Mouse (Mus musculus): Measurements from ENCODE around the gene Itgae.

Itgae gene

GRCm38 (mm10) chr11:73092877-73093276, 2.5 kb downstream of the Itgae start:
- no peak for DNase-seq (ENCODE audit: low spot score in 2 of 2)

- no peak for DNase-seq (ENCODE audit: low spot score in 2 of 2)
Observed at GRCm38 (mm10) chr11:73094231-73094995, 4.0 kb downstream of the Itgae start.

GRCm38 (mm10) chr11:73098860-73099259, 8.5 kb downstream of the Itgae start:
- no peak for DNase-seq (ENCODE audit: low spot score in 2 of 2)

DNA sequence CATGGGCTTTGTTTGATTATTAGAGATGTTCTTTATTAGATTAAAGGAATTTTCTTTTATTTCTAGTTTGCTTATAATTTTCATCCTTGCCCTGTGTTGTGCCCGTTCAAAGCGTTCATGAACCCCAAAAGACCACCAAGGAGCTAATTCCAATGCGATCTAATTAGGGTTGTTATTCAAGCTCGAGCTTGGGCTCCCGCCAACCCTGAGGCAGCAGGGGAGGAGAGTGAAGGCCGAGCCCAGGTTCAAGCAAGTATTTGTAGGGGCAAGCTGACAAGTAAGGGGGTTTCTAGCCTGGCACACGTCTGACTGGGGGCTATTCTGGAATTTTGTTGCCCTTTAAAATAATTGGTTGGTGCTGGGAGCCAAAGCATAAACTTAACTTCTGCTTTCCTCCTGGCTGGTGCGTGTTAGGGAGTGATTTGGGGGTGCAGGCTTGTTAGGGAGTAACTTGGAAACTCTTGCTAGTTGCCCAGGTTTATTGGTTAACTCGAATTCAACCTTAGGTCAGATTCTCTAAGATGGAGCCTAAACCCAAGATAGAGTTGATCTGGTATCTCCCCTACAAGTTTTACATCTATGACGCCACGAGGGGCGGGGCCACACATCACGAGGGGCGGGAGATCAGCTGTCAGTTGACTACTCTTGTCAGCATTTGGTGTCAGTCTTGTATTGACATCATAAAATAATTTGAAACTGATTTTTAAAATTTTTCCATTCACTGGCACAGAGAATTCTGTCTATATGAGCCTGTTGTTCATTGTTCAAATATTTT, 9.8 kb downstream of the Itgae start:
- DNase-seq (ENCODE audit: low spot score in 2 of 2), result no peak

- DNase-seq (ENCODE audit: low spot score in 2 of 2), result no peak
Observed at GRCm38 (mm10) chr11:73101308-73101707, 10.9 kb downstream of the Itgae start.

- no peak for DNase-seq (ENCODE audit: low spot score in 2 of 2)
Observed at GRCm38 (mm10) chr11:73105246-73105645, 14.9 kb downstream of the Itgae start.

GRCm38 (mm10) chr11:73107358-73107757, 17.0 kb downstream of the Itgae start:
- DNase-seq (ENCODE audit: low spot score in 2 of 2), result peak; percentile 53 to 60

DNA sequence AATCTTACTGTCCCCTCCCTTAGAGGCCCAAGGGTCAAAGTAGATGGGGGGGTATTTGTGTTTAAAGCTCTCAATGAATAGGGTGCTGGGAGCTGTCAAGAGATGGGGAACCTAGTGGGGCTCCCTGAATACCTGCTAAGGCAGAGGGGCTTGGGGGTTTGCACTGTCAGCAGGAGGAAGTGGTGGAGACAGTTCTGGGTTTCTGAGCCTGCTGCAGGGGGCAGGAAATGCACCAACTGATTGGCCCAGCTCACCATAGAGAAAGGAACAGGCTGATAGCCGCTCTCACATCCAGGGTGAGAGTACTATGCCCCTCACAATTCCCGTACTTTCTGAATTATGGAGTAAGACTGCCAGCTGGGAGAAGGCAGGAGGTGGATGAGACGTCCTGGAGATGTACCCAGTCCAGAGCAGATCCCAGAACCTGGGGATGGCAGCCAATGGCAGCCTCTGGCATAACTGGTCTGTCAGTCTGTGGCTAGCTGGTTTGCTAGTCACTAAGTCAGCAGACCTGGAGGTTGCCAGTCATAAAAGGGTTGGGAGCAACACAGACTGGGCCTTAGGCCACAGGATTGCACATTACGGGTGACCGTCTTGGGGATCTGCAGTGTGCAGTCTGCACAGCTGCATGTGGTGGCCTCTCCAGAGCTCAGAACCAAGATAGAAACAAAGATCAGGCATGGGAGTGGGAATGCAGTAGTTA, 18.0 kb downstream of the Itgae start:
- peak; percentile 70 to 73 for DNase-seq (ENCODE audit: low spot score in 2 of 2)

DNA sequence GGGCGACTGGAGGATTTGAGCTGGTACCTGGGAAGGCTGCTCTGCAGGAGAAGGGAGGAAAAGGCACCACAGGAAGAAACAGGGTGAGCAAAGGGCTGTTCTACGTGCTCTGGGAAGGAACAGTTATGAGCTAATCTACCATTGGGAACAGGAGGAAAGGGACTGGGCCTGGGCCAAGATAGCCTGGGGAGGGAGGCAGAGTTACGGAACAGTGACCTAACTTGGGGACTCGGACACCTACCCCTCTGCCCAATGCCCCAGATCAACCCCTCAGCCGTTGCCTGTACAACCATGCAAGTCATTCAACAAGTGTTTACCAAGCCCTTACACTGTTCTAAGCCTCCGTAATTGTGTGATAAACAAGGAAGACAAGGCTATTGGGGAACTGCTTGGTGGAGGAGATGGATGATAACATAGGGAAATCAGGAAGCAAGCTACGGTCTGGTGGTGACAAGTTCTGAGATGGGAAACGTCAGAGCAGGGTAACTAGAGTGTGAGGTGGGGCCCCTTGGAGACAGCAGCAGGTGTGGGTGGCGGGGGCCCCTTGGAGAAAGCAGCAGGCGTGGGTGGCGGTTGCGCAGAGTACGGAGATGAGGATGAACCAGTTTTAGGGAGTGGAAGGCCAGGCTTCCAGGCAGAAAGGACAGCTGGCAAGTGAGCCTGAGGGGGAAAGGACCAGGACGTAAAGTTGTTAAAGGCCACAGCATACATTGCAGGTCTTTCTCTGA, 18.7 kb downstream of the Itgae start:
- DNase-seq (ENCODE audit: low spot score in 2 of 2), result peak; percentile 33 to 36

DNA sequence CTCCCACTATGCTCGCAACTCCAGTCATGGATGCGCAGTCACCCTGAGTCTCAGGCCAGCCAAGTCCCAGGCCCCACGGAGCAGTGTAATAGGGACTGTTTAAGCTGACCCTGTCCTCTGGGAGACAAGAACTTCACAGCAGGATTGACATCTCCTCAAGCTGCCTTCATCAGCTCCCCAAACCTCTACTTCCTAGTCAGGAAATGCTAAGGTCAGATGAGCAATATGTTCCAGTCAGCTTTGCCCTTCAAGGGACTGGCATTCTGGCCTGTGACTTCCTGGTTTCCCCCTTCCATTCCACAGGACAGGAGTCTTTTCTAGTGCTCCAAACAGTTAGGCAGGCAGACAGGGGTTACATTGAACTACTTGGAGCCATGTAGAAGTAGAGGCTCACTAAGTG, 19.6 kb downstream of the Itgae start:
- DNase-seq (ENCODE audit: low spot score in 2 of 2), result no peak

GRCm38 (mm10) chr11:73111414-73111813, 21.0 kb downstream of the Itgae start:
- DNase-seq (ENCODE audit: low spot score in 2 of 2), result no peak

- DNase-seq (ENCODE audit: low spot score in 2 of 2), result no peak
Observed at GRCm38 (mm10) chr11:73126495-73126894, 36.1 kb downstream of the Itgae start.

- DNase-seq (ENCODE audit: low spot score in 2 of 2), result peak; percentile 36 to 50
Observed at GRCm38 (mm10) chr11:73131020-73131419, 40.6 kb downstream of the Itgae start.

DNA sequence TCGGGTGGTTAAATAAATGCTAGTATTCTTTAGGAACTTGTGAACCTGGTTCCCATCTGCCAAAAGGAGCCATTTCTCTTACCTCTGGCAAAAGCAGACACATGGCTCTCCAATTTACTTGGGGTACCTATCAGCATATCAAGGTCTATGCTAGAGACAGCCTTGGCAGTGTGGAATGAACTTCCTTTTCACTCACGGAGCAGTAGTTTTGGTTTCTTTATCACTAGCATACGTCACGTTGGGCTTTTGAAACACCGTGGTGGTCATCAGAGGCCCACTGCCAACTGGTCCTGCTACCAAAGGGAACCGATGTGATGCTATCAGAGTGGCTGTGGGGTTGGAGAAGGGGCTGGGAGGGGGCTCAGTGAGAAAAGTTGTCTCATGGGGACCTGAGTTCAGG, 42.6 kb downstream of the Itgae start:
- no peak for DNase-seq (ENCODE audit: low spot score in 2 of 2)

- DNase-seq (ENCODE audit: low spot score in 2 of 2), result no peak
Observed at GRCm38 (mm10) chr11:73134222-73134621, 43.8 kb downstream of the Itgae start.

- DNase-seq (ENCODE audit: low spot score in 2 of 2), result no peak
Observed at GRCm38 (mm10) chr11:73136587-73136986, 46.2 kb downstream of the Itgae start.

- DNase-seq (ENCODE audit: low spot score in 2 of 2), result peak in 1 of 2 experiments; percentile 10
Observed at GRCm38 (mm10) chr11:73137116-73137515, 46.7 kb downstream of the Itgae start.

GRCm38 (mm10) chr11:73137591-73138501, 47.5 kb downstream of the Itgae start, which contains the start of gene Haspin:
Gene Haspin (minus strand): TSS chr11:73138294.
- DNase-seq (ENCODE audit: low spot score in 2 of 2), result peak; percentile 85 to 94

- no peak for DNase-seq (ENCODE audit: low spot score in 2 of 2)
Observed at GRCm38 (mm10) chr11:73144261-73144681, 53.9 kb downstream of the Itgae start.
